Mouse (Mus musculus): ENCODE results near the gene Olfr1289.

Olfr1289 gene

DNA sequence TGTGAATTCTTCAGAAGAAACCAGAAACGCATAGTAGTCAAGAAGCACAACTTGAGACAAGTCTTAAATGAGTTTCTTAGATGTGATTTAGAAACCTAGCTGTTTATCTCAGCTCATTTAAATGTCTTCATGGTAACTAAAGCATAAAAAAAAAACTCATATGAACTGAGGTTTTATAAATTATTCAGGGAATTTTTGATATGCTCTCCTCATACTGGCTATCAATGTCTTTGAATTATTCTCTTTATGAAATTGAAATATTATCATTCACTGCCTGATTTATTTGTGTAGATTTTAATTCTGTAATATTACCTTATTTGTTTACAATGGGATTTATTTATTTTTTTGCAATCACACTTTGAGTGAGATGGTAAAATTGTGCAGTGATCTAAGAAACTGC is at the start of gene Olfr1289:
Gene Olfr1289, plus strand, starts transcription at position 301 of the 400 bp plus-strand sequence.
- no peak for DNase-seq (ENCODE audit: low spot score)

GRCm38 (mm10) chr2:111448842-111449241 is 31.8 kb upstream of the Olfr1289 start, which contains the start of gene Olfr1287:
Gene Olfr1287 (plus strand): TSS chr2:111449142.
- no peak for DNase-seq (ENCODE audit: low spot score)

GRCm38 (mm10) chr2:111473801-111474200 is 6.8 kb upstream of the Olfr1289 start, which contains the start of gene Olfr1288:
Gene Olfr1288 (plus strand): TSS chr2:111474101.
- no peak for DNase-seq (ENCODE audit: low spot score)

DNA sequence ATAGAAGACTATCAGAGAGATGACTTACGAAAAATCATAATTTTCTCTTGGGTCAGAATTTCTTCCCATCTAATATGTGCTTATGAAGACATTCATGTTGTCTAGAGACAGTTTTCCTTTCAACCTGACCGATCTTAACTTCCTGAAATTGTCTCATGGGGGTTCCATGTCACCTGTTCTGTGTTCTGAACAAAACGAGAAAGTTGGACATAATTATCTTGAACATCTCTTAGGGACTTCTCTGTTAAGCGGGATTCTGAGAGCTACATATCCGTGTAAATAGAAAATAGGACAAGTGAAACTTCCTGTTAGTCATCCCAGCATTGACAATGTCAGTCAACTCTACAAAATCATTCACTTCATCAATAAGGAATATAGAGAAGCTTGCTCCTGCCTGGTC is 13.1 kb downstream of the Olfr1289 start, which contains the start of gene Olfr1290:
Gene Olfr1290, minus strand, starts transcription at position 101 of the 400 bp plus-strand sequence.
- no peak for DNase-seq (ENCODE audit: low spot score)

DNA sequence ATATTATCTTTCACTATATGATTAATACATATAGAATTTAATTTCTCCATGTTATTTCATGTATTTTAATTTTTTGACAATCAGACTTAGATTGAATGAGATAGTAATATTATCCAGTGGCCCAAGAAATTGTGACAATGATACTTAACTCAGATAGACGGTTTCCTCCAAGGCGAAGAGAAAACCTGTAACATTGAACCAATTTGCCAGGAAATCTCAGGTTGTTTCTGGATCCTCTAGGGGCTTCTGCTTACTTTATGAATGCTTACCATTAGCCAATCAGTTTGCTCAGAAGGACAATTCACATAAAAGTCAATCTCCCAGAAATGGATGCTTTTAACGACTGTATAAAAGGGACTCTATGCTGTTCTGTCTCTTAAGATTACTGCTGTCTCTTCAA is 16.3 kb downstream of the Olfr1289 start, which contains the start of gene Olfr1291-ps1:
Gene Olfr1291-ps1, plus strand, starts transcription at position 301 of the 400 bp plus-strand sequence.
- DNase-seq (ENCODE audit: low spot score): no peak

GRCm38 (mm10) chr2:111517451-111517850 is 36.8 kb downstream of the Olfr1289 start:
- no peak for DNase-seq (ENCODE audit: low spot score)

DNA sequence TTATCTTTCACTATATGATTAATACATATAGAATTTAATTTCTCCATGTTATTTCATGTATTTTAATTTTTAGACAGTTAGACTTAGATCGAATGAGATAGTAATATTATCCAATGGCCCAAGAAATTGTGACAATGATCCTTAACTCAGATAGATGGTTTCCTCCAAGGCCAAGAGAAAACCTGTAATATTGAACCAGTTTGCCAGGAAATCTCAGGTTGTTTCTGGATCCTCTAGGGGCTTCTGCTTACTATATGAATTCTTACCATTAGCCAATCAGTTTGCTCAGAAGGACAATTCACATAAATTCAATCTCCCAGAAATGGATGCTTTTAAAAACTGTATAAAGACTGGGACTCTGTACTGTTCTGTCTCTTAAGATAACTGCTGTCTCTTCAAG is 44.3 kb downstream of the Olfr1289 start, which contains the start of gene Olfr1293-ps:
Gene Olfr1293-ps, plus strand, starts transcription at position 301 of the 400 bp plus-strand sequence.
- no peak for DNase-seq (ENCODE audit: low spot score)
